Mouse (Mus musculus): ENCODE results near the gene Sfxn2.

Gene Sfxn2

DNA sequence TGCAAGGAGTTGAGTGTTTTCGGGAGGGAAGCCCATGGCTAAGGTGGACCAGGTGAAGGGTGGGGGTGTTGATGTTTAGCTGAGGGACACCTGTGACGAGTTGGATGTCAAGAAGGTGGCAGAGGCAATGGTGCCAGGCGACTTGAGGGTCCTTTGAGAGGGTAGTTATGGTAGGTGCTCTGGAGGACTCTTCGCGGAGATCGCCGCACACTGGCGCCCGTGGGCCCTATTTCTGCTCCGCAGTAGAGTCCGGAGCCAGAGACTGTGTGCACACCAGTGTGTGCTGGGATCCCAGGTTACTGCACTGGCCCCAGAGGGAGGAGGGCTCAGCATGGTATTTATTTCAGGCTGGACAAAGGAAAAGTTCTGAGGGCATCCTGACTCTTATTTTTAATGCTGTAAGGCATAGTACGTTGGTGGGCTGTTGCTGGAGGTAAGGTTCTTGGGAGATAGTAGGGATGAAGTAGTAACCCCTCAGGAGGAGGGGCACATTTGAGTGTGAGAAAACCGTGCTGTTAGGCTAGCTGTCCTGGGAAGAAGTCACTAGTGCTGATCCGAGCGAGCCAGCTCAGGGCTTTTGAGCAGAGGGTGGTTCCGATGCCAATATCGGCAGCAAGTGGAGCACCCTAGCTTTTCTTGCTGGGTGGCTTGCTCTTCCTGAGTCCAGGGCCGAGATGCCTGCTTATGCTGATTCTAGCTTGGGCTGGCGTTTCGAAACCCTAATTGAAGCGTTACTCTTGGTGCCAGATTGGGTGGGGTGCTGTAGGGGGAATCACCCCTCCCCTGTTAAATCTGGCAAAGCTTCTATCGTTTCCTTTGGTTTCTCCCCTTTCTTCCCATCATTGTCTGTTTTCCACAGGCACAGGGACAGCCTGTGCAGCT lies 26.5 kb downstream of the Sfxn2 start:
- no peak for DNase-seq (ENCODE audit: low read depth)

DNA sequence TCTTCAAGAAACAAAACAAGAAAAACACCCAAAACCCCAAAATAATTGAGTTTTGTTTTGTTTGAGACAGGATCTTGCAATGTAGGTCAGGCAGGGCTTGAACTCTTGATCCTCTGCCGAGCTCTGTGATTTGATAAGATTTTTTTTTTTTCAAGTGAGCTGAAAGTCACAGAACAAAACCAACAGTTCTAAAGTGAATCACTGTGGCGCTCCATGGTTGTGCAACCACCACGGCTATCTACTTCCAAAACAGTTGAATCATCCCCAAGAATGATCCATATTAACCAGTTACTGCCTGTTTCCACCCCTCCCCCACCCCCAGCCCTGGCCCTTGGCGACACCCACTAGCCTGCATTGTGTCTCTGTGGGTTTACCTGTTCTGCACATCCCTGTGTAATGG lies 27.2 kb downstream of the Sfxn2 start:
- DNase-seq (ENCODE audit: low read depth): no peak

DNA sequence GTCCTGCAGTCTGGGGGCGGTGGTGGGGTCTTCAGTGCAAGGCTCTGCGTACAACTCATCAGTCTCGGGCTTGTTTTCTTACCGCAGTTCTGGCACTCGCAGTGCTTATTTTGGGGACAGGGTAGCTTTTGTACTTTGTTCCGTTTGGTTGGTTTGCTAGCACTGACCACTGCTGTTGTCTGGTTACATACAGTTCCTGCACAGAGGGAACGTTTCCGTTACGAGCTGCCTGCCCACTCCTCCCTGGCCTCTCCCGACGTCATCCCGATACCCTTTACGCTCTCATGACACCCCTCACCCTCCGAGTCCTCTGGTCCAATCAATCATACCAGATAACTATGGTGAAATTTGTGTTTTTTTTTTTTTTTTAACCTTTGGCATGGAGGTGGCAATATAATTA lies 28.3 kb downstream of the Sfxn2 start:
- no peak for DNase-seq (ENCODE audit: low read depth)

DNA sequence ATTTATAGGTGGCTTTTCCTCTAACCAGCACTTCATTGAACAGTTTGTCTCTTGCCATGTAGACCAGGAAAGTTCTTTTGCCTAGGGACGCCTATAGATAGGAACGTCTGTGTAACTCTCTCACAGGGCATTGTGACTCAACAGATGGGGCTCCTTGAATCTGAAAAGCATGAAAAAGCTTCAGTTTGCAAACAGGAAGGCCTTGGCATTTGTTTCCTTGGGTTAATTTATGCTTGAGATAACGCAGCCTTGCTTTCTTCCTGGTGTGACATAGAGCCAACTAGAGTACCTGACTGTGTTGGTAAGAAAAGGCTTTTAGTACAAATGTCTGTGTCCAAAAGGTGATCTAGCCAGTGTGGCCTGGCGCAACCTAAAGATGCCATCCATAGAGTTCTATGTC lies 29.2 kb downstream of the Sfxn2 start:
- DNase-seq (ENCODE audit: low read depth): no peak

DNA sequence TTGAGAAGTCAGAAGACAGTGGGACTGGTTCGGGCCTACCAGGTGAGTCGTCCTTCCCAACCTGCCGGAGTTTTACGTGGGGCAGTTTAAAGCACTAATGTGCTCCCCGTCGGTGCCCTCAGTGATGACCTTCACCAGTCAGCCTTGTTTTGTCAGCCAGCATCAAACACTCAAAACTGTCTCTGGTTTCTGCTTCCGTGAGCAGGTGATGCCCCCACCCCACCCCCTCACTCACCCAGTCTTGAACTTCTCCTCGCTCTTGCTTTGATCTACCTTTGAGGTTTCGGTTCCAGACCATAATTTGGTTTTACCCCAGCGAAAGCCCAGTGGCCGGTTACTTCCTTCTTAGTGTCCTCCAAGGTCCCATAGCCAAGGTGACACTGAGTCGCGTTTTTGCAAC lies 33.6 kb downstream of the Sfxn2 start:
- no peak for DNase-seq (ENCODE audit: low read depth)

DNA sequence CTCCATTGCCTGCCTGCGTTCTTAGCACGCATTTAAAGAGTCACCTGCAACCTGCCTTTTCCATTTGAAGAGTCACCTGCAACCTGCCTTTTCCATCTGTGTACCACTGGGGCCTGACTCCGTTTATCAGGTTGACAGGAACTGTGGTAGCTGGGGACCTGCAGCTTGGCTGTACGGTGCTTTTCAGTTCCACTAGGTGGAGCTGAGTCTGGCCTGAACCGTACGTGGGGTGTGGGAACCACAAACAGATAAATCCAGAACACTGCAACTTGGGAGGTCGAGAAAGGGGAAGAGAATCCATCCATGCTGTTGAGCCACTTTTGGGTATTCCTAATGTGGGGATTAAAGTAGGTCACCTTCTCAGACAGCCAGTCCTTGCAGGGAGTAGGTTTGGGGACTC lies 34.3 kb downstream of the Sfxn2 start:
- DNase-seq (ENCODE audit: low read depth): no peak

DNA sequence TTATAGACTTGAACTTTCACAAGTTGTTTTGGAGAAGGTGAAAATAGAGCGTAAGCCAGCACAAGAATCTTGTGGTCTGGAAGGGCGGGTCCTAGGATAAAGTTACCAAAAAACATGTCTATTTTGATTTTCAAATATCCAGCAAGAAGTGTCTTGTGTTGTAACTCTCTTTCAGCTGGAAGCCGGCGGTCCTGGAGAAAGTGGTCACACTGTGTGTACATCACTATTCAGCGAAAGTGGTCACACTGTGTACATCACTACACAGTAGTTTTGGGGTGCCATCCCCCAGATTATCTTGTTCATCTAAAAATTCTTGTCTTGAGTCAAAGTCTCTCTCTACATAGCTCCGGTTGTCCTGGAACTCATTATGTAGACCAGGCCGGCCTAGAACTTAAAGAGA lies 35.0 kb downstream of the Sfxn2 start:
- DNase-seq (ENCODE audit: low read depth): no peak

DNA sequence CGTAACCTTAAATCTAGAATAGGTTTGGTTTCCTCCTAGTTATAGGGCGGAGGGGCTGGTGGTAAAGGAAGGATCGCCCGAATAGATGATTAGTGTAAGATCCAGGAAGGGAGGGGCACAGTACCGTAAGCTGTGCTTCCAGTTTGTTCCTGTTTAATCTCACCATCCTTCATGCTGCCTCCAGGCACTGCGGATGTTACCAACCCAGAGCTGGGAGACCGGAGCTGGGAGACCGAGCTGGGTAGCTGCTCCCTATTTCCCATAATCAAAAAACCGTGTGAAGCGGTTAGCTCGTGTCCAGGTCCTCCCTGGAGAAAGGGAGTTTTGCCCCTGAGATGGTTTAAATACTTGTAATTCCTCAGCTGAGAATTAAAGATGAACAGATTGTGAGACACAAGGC lies 43.2 kb downstream of the Sfxn2 start:
- DNase-seq (ENCODE audit: low read depth): no peak

DNA sequence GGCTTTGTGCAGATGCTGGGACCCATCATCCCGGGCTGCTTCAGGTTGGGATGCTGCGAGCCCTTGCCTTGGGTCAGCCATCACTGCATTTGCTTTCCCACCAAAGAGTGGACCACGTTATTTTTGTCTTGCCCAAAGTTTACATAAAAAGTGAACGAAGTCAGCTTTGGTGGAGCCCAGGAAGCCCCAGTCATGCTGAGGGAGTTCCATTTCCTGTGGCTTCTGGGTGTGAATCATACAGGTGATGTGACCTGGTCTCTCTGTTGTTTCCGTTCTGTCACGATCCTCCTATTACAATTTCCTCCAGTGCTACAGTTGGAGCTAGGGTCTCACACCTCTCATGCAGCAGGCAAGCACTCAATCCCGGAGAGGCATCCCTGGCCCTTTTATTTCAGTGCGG lies 44.2 kb downstream of the Sfxn2 start:
- DNase-seq (ENCODE audit: low read depth): no peak

DNA sequence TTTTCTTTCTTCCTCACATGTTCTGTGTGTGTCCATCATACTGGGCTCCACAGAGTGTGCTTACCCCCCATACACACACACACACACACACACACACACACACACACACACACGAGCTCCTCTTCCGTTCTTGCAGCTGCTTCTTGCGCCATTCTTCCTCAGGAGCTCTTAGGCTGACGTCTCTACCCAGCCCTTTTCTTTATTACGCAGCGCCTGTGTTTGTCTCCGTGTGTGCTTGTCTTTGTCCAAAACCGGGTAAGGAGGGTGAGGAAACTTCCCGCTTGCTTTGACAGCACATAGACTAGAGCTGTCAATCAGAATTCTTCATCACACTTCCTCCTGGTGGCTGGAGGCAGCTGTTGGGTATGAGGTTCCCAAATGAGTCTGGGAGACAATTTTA lies 45.2 kb downstream of the Sfxn2 start:
- no peak for DNase-seq (ENCODE audit: low read depth)

DNA sequence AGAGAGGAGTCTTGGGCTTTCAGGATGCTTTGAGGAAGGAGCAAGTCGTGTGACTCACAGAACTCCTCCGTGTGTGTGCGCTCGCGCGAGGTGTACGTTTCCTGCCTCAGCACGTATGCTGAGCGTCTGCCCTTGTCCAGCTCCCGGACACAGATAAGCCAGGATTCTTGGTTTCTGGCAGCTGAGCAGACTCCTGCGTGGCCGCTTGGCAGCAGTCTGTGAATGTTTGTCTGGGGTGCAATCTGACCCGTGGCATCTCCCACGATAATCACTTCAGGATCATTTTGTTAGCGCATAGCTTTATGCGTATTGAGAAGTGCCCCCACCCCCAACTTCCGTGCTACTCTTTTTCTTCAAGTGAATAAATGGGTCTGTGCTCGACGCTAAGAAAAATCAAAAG lies 45.8 kb downstream of the Sfxn2 start:
- no peak for DNase-seq (ENCODE audit: low read depth)

DNA sequence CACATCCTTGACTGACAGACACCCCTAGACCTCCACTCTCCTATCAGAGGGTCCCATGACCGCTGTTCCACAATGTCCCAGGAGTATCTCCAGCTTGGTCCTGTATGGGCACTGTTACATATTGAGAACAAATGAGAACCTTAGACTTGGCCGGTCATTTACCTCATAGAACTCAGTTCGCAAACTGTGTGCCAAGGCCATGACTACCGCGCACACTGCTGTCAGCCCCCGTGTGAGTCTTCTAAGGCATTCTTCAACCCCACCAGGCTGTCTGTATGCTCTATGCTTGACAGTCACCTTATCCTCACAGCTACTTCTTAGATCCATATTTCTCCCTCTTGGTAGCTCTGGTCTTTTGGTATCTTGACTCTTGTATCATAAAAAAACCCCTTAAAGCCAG lies 46.4 kb downstream of the Sfxn2 start:
- no peak for DNase-seq (ENCODE audit: low read depth)

DNA sequence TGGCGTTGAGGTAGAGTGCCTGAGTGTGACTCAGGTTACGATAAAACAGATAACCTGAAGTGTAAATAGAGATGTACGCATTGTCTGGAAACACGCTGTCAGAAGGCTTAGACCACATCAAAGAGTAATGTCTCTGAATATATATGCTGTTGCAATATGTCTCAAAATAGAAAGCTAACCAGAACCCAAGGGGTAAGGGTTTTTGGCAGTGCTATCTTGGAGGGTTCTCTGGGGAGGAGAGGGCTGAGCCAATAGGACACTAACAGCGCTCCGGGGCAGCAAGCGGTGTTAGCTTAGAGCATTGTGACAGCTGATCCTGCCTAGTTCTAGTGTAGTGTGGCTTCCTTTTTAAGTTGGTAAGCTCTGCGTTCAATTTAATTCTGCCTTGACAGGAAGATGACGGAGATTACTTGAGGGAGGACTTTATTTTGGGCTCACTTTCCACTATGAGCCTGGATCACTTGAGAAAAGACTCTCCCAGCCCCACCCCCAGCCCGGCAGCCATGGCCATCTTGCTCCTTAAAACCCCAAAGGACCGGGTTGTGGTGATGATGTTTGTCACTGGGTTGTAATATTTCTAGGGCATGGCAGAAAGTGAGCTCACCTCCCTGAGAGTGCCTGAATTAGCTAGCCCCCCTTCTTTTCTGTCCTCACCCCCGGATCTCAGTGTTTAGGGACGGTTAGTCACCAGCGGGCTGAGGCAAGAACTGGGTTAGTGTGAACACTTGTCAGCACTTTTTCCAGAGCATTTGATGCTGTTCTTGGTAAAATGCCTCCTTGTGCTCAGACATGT lies 47.0 kb downstream of the Sfxn2 start:
- DNase-seq (ENCODE audit: low read depth): no peak

DNA sequence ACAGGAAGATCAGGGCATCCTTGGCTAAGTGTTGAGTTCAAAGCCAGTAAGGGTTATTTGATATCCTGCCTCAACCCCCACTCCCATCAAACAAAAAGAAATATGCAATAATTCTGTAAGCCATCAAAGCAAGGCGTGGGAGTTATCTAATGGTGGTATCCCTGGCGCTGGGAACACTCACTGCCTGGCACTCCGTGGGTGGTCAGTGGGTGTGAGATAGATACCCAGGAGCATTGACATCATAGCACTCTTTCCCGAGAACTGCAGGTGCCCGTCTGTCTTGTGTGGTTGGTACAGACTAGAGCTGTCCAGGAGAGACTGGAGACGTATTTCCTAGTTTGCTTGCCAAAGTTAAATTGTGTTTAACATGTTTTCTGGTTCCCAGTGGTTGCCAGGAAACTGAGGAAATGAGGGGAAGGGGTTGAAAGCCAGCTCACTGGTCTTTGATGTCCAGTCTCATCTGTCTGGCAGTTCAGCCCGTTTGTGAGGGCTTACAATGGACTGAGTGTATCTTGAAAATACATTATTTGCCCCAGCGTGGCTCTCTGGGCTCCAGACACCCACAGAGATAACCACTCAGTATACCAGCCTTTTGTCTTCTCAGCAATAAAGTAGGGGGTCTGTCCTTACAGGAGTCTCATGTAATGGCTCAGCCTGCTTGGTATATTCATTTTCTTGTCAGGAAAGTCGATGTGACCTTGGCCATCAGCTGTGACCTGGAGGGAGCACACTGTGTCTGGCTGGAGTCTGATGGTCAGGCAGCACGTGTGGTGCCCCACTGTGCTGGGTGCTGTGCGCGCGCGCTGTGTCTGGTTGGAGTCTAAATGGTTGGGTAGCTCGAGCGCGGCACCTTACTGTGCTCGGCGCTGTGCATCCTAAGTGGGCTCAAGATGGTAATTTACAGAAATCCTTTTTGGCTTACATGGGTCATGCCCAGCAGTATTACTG lies 48.3 kb downstream of the Sfxn2 start:
- no peak for DNase-seq (ENCODE audit: low read depth)

DNA sequence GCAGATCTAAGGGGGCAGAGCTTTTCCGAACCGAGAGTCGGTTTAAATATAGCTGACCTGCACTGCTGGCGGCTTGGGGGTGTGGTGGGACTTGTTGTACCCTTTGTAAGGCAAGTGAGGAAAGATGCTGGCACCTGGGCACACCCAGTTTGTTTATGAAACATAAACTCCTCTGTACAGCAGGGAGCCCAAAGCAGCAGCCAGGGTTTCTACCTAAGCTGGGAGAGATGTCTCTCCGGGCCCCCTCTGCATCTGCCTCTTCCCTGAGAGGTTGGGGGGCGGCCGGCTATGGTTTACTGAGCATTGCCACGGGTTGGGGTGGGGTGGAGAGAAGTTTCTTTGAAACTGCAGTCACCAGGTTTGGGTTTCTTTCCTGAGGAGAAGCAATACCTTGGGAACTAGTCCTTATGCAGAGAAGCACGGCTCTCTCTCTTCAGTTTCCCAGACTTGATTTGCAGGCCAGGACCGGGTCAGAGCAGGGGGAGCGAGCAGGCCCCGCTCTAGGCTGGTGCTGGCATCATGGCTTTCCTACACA lies 49.6 kb downstream of the Sfxn2 start:
- no peak for DNase-seq (ENCODE audit: low read depth)

DNA sequence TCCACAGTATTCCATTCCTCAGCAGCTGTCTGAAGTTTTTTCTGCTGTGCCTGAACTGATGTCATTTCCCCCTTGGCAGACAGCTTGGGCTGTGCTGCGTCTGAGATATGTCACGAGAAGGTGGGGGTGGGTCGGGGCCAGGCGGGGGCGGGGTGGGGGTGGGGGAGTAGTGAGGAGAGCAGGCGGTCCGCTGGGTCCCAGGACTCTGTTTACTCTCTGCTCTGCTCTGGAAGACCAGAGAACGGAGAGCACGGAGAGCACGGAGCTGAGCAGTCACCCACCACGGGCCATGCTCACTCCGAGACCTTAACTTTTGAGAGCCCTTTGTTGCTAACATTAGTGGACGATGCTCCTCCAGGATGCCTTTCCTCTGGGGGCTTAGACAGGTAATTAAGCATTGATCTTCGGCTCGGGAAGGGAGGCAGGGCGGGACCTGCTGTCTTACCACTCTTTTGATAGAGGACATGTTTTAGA lies 50.1 kb downstream of the Sfxn2 start:
- DNase-seq (ENCODE audit: low read depth): no peak

DNA sequence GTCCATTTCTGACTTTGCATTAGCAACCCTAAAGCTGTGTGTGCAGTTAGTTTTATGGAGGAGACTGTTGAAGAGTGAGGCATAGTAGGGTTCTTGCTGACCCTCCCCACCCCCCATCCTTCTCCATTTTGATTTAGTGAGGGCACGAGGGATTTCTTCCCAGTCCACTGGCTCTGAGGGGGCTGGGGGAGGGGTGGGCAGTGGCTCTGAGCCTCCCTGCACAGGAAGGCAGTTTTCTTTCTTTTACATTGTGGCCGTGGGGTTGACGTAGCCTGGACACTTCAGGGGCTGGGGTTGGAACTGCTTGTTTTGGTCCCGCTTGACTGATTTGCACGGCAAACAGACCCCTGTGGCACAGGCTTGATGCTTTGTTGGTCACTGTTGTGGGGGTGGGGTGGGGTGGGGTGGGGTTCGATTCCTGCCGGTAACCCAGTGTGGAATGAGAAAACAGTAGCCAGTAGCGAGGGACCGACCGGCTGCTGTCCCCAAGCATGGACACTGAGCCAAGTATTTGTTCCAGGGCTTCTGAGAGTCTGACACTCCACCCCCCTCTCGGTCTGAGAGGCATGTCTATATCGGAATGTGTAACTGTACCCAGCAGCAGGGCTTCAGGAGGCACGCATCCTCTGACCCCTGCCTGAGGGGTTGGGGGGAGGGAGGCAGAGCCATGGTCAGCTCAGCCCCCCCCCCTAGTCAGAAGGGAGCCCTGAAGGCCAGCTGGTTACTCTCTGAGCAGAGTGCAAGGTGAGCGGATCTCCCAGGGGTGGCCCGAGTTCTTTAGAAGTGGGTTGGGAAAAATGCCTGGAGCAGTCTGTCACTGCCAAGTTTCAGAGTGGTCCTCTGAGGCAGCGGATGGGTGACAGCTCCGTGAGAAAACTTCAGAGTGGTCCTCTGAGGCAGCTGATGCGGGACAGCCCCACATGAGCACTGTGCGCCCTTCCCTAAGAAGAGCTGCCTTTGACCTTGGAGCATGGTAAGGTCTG lies 50.9 kb downstream of the Sfxn2 start:
- no peak for DNase-seq (ENCODE audit: low read depth)

DNA sequence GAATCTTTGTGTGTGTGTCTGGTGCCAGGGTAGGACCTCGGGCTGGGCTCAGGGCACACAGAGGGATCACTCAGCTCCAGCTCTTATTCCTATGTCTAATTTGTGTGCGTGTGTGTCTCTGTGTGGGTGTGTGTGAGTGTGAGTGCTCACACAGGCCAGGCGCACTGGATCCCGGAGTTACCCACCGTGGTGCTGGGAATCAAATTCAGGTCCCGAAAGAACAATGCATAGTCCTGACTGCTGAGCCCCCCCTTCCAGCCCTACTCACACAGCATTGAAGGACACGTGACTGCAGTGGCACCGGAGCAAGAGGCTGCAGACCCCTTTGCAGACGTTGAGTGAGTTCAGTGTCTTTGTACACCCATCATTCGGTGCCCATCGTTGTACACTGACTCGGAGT lies 51.9 kb downstream of the Sfxn2 start:
- DNase-seq (ENCODE audit: low read depth): no peak

DNA sequence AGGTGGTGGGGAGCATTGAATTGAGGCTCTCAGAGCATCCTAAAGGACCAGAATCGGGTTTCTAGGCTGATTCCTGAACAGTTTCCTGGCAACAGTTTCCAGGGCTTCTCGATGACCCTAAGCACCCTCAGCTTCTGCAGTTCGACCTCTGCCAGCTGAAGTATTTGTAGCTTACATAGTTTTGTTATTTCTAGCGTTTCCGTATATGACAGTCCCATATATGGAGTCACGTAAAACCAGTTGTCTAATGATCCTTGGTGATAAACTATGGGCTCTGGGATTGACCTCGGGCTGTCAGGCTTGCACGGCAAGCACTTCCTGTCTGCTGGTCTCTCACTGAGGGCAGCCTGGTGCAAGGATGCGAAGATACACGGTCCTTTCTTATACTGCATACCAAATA lies 52.4 kb downstream of the Sfxn2 start:
- no peak for DNase-seq (ENCODE audit: low read depth)

DNA sequence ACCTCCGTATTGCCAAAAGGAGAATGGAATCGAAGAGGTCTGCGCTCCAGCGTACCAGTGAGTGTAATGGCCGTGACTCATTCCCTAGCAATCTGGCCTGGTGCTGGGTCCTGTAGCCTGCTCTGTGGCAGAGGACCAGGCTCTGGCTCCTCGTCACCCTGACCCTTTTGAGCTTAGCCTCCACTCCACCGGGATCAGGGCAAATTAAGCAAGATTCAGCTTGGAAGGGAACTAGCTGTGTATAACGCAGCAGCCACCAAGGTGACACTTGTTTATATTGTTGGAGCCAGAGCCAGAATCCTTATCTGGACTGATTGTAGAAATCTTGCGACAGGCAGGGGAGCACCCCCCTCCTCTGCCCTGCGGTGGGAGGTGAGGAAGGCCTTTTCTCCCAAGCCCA lies 55.2 kb downstream of the Sfxn2 start:
- no peak for DNase-seq (ENCODE audit: low read depth)

DNA sequence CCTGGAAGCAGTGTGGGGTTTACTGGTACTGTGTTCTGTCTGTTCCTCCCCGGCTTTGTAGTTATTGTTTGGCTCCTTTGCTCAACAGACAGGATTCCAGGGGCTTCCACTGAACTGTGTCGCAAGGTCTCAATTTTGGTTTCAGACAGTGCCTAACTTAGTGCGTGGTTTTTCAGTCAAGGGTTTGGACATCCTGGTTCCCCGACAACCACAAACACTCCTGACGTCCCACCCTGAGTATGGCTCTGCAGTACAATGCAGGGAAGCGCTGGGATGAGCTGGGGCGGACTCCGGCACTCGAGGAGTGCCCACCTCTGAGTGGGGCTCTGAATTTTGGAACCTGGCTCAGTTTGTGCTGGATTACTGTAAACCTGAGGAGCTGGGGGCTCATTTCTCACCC lies 56.6 kb downstream of the Sfxn2 start:
- no peak for DNase-seq (ENCODE audit: low read depth)
